Mouse (Mus musculus) cerebellum, adult 2 months (tissue): ENCODE results near the gene Atp5k.

Experiments
- CTCF ChIP-seq: fragments of 200-500 bp; IDR thresholded peaks from 2 replicates; pipeline ENCODE4 v1.5.1; 2011; ENCODE audit warnings: low read depth, mild to moderate bottlenecking, control low read depth, low read length, moderate library complexity, borderline replicate concordance; ENCODE audit not compliant: insufficient read depth
- POLR2A ChIP-seq: fragments of 200-500 bp; IDR thresholded peaks from 2 replicates; pipeline ENCODE4 v1.6.1; 2011; ENCODE audit warnings: low read length, control low read depth, borderline replicate concordance; ENCODE audit not compliant: insufficient read depth

- TF ChIP-seq POLR2A (no peak), CTCF (no peak)
These were observed 14.8 kb upstream of the Atp5k start, which contains the start of gene Mfsd7a for GRCm38 (mm10) chr5:108448785-108449668.
